Mouse (Mus musculus) erythroblast, embryonic 14.5 days (primary cell): Measurements from ENCODE around the gene Coro2b.

Experiments used
- GATA1 ChIP-seq: IDR thresholded peaks from 2 replicates; pipeline ENCODE4 v1.6.1; 2012; ENCODE audit warnings: low read length, inconsistent platforms, mixed read lengths
- TAL1 ChIP-seq: IDR thresholded peaks from 3 replicates; pipeline ENCODE4 v1.6.1; 2012; ENCODE audit warnings: low read length, inconsistent platforms, mixed read lengths

GRCm38 (mm10) chr9:62541182-62541581 lies 4.3 kb upstream of the Coro2b start:
- TF ChIP-seq GATA1 = no peak
- TF ChIP-seq TAL1 = no peak
